Mouse (Mus musculus) midbrain, embryonic 16.5 days (tissue): ENCODE results near the gene Smap1. TPM values are rescaled to one million over a fixed set of nuclear protein-coding genes. Genes with fewer than 3 reads are reported as not detected.

ENCODE experiments used
- ATAC-seq: fragments of 200-750 bp; cut with Nextera tagmentation; 2 replicates; pipeline ENCODE4 v1.8.0; 2017; ENCODE audit warnings: moderate TSS enrichment
- H3K27ac ChIP-seq: fragments of 300-500 bp; sonication (generic); 2 replicates; pipeline ENCODE4 v1.5.1; 2014; ENCODE audit warnings: mild to moderate bottlenecking, low read length, mixed read lengths
- H3K27me3 ChIP-seq: fragments of 300-500 bp; sonication (generic); 2 replicates; pipeline ENCODE4 v1.6.1; 2014; ENCODE audit warnings: low read depth, low read length, mixed read lengths; ENCODE audit not compliant: control insufficient read depth, insufficient read depth
- H3K36me3 ChIP-seq: fragments of 300-500 bp; sonication (generic); 2 replicates; pipeline ENCODE4 v1.6.1; 2014; ENCODE audit warnings: mild to moderate bottlenecking, low read length, moderate library complexity, mixed read lengths; ENCODE audit not compliant: control insufficient read depth, insufficient read depth
- H3K4me1 ChIP-seq: fragments of 300-500 bp; sonication (generic); 2 replicates; pipeline ENCODE4 v1.6.1; 2014; ENCODE audit warnings: mild to moderate bottlenecking, low read length, mixed read lengths; ENCODE audit not compliant: control insufficient read depth, insufficient read depth
- H3K4me2 ChIP-seq: fragments of 300-500 bp; sonication (generic); 2 replicates; pipeline ENCODE4 v1.6.1; 2014; ENCODE audit warnings: mild to moderate bottlenecking, low read length, mixed read lengths
- H3K4me3 ChIP-seq: fragments of 300-500 bp; sonication (generic); 2 replicates; pipeline ENCODE4 v1.5.1; 2014; ENCODE audit warnings: low read depth, mild to moderate bottlenecking, low read length, moderate library complexity, mixed read lengths
- H3K9ac ChIP-seq: fragments of 300-500 bp; sonication (generic); 2 replicates; pipeline ENCODE4 v1.6.1; 2014; ENCODE audit warnings: low read depth, low read length, mixed read lengths
- H3K9me3 ChIP-seq: fragments of 300-500 bp; sonication (generic); replicated peaks from 2 replicates; pipeline ENCODE4 v1.6.1; 2014; ENCODE audit warnings: mild to moderate bottlenecking, low read length, mixed read lengths; ENCODE audit not compliant: control insufficient read depth, poor library complexity, severe bottlenecking
- whole genome bisulfite sequencing: fragments of 180-500 bp; shearing (Covaris S2); extraction: QIAGEN DNeasy Blood & Tissue Kit; methylation state at CpG from one replicate; pipeline ENCODE4 v1.1.7; 2014; 5-methylcytosine and 5-hydroxymethylcytosine counted together
- polyA plus RNA-seq: library from polyadenylated mRNA; unstranded; fragments of >200 nt; fragmentation: Nextera tagmentation; extraction: Ambion mirVana; gene quantifications from 2 replicates; pipeline ENCODE4 v1.2.1, GENCODE M21; 2015

The Smap1 gene
- polyA plus RNA-seq, 1 experiment from 2014 or later: 111 TPM

DNA sequence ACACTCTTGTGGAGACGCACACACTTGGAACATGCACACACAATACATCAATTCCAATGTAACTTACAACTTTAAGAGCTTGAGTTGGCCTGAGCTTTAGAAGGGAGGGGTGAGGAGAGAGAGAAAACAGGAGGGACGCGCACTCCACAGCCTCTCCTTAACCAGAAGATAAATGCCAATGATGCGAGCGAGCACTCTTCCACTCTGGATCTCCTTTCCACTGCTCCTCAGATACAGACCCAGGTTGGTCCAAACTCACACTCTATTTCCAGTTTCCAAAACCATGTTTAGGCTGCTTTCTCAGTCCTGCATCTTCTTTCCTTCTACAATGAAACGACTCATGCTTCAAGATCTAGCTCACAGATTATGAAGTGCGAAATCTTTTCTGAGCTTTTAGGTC lies 56.6 kb downstream of the Smap1 start:
- WGBS: 90% methylated on average over 7 of the region's 7 CpGs
- H3K9ac ChIP-seq: no peak overlapping the region
- H3K27me3 ChIP-seq: no peaks in the 10 kb centered on the region
- no peak overlapping the region for H3K4me3 ChIP-seq
- no peaks in the 10 kb centered on the region for H3K4me1 ChIP-seq
- no peaks in the 10 kb centered on the region for H3K9me3 ChIP-seq
- peaks cover 10% of the 10 kb centered on the region; the same call in 1 of the 2 replicates for H3K36me3 ChIP-seq
- no peak overlapping the region for H3K27ac ChIP-seq
- no peak overlapping the region for H3K4me2 ChIP-seq
- ATAC-seq: no peak

- Histone ChIP-seq H3K4me1 (no peaks in the 10 kb centered on the region), H3K9ac (no peak overlapping the region), H3K27me3 (no peaks in the 10 kb centered on the region), H3K9me3 (no peaks in the 10 kb centered on the region), H3K4me2 (no peak overlapping the region), H3K27ac (no peak overlapping the region), H3K4me3 (no peak overlapping the region), H3K36me3 (peaks cover 15% of the 10 kb centered on the region)
- ATAC-seq: no peak
- 92% methylated on average over 2 of the region's 2 CpGs for WGBS
Observed at GRCm38 (mm10) chr1:23860944-23861343, 61.2 kb downstream of the Smap1 start.

DNA sequence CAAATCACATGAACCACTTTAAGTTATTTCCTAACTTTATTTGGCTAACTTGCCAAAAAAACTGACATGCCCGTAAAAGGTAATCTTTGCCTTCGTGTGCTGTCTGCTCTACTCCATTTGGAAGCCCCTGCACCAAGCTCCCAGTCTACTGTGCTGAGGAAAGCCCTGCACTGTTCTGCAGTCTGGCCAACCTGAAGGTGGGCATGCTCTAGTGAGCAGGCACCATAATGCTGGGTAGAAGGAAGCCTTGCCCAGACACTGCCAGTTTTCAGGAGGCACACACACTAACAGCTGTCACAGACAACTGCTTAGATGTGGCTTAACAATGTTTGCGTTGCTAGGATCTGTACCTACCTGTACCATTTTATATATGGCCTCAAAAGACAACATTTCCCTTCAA lies 66.5 kb downstream of the Smap1 start:
- Histone ChIP-seq H3K27ac (no peak overlapping the region), H3K9ac (no peak overlapping the region), H3K4me1 (no peaks in the 10 kb centered on the region), H3K4me2 (no peak overlapping the region), H3K36me3 (peaks cover 17% of the 10 kb centered on the region), H3K4me3 (no peak overlapping the region), H3K9me3 (no peaks in the 10 kb centered on the region), H3K27me3 (no peaks in the 10 kb centered on the region)
- no peak for ATAC-seq
- WGBS: 96% methylated on average over 3 of the region's 3 CpGs

- no peaks in the 10 kb centered on the region for H3K4me1 ChIP-seq
- peaks cover 19% of the 10 kb centered on the region for H3K36me3 ChIP-seq
- ATAC-seq: no peak
- H3K9ac ChIP-seq: no peak overlapping the region
- H3K4me3 ChIP-seq: no peak overlapping the region
- H3K9me3 ChIP-seq: no peaks in the 10 kb centered on the region
- H3K4me2 ChIP-seq: no peak overlapping the region
- H3K27me3 ChIP-seq: no peaks in the 10 kb centered on the region
- 61% methylated on average over 10 of the region's 10 CpGs for WGBS
- no peak overlapping the region for H3K27ac ChIP-seq
Observed at GRCm38 (mm10) chr1:23846044-23846680, 76.0 kb downstream of the Smap1 start.

DNA sequence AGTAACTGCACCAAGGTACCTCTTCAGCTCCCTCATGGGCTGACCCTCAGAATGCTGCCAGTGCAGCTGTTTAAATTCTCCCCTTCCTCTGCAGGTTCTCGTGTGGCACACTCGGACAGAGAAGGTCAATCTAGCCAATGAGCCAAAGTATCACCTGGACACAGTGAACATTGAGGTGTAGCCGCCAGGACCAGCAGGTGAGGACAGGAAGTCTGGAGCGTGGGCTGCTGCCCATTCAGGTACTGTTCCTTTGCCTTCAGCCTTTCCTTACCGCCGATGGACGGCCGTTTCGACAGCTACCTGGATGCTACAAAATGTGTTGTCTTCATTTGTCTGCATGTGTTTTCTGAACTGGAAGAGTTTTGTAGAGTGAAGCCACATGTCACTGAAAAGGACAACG lies 77.1 kb downstream of the Smap1 start:
- H3K27me3 ChIP-seq: no peaks in the 10 kb centered on the region
- WGBS: 93% methylated on average over 10 of the region's 10 CpGs
- no peak overlapping the region for H3K4me3 ChIP-seq
- no peak overlapping the region for H3K9ac ChIP-seq
- H3K4me2 ChIP-seq: no peak overlapping the region
- ATAC-seq: no peak
- H3K9me3 ChIP-seq: no peaks in the 10 kb centered on the region
- H3K36me3 ChIP-seq: peaks cover 22% of the 10 kb centered on the region
- H3K27ac ChIP-seq: no peak overlapping the region
- no peaks in the 10 kb centered on the region for H3K4me1 ChIP-seq

DNA sequence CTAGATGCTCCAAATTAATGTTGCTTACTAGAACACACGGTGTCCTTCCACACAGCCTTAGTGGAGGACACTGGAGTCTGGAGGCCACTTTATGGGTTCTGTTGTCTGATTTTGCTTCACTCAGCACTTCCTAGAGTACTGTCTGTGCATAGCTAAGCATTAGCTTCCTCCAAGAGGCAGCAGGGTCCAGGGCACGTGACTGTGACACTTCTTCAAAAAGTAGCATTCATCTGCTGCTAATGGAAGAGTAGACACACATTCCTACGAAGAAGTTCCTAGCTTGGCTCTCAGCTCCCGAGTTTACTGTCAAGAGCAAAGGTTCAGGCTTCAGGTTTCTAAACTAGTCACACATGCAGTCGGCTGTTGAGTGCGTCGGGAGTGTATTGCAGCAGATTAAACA lies 78.3 kb downstream of the Smap1 start:
- no peak for ATAC-seq
- no peak overlapping the region for H3K4me2 ChIP-seq
- H3K4me1 ChIP-seq: no peaks in the 10 kb centered on the region
- no peak overlapping the region for H3K27ac ChIP-seq
- 86% methylated on average over 7 of the region's 7 CpGs for WGBS
- H3K27me3 ChIP-seq: no peaks in the 10 kb centered on the region
- no peaks in the 10 kb centered on the region for H3K9me3 ChIP-seq
- H3K36me3 ChIP-seq: peaks cover 23% of the 10 kb centered on the region
- no peak overlapping the region for H3K9ac ChIP-seq
- no peak overlapping the region for H3K4me3 ChIP-seq

DNA sequence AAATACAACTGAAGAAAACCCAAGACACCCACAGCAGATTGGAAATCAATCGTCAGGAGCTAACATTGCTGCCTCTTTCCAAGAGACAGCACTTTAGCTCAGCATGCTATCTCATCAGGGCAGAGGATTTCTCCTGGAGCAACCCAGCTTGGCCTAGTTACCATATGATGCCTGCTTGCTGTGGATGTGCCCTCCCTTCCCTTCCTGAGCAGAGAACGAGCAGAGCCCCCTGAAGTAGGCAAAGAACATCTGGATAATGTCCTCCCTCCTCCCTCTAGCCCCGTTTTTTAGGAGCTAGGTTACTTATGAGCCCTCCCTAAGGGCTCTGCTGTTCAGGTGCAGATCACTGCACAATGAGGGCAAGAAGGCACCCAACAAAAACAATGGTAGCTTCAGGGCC lies 79.5 kb downstream of the Smap1 start:
- 0 out of 2 replicates have a peak, but pooled peaks have one; percentile 49 for ATAC-seq
- WGBS: 62% methylated on average over 3 of the region's 3 CpGs
- Histone ChIP-seq H3K9ac (no peak overlapping the region), H3K27me3 (no peaks in the 10 kb centered on the region), H3K4me3 (no peak overlapping the region), H3K4me2 (no peak overlapping the region), H3K4me1 (no peaks in the 10 kb centered on the region), H3K9me3 (no peaks in the 10 kb centered on the region), H3K36me3 (peaks cover 19% of the 10 kb centered on the region), H3K27ac (no peak overlapping the region)

GRCm38 (mm10) chr1:23840924-23841323 lies 81.2 kb downstream of the Smap1 start:
- no peak overlapping the region for H3K9ac ChIP-seq
- no peaks in the 10 kb centered on the region for H3K27me3 ChIP-seq
- H3K27ac ChIP-seq: no peak overlapping the region
- no peak overlapping the region for H3K4me2 ChIP-seq
- H3K36me3 ChIP-seq: peaks cover 16% of the 10 kb centered on the region
- H3K9me3 ChIP-seq: no peaks in the 10 kb centered on the region
- ATAC-seq: no peak
- no peak overlapping the region for H3K4me3 ChIP-seq
- H3K4me1 ChIP-seq: no peaks in the 10 kb centered on the region

GRCm38 (mm10) chr1:23836630-23837029 lies 85.5 kb downstream of the Smap1 start:
- H3K9me3 ChIP-seq: no peaks in the 10 kb centered on the region
- H3K4me1 ChIP-seq: peaks cover 4% of the 10 kb centered on the region; the same call in 1 of the 2 replicates
- H3K27ac ChIP-seq: no peak overlapping the region
- H3K36me3 ChIP-seq: 0 out of 2 replicates have a peak, but pooled peaks cover 8% of the 10 kb centered on the region
- no peak overlapping the region for H3K4me2 ChIP-seq
- 96% methylated on average over 4 of the region's 4 CpGs for WGBS
- no peaks in the 10 kb centered on the region for H3K27me3 ChIP-seq
- no peak for ATAC-seq
- no peak overlapping the region for H3K9ac ChIP-seq
- H3K4me3 ChIP-seq: no peak overlapping the region
